Mouse (Mus musculus) lung, postnatal 0 days (tissue): Measurements from ENCODE around the gene Mgll. TPM values are rescaled to one million over a fixed set of nuclear protein-coding genes. Genes with fewer than 3 reads are reported as not detected.

Experiments used
- ATAC-seq: fragments of 200-750 bp; cut with Nextera tagmentation; 2 replicates; pipeline ENCODE4 v1.8.0; 2017; ENCODE audit warnings: moderate library complexity
- DNase-seq: peaks from one replicate; pipeline ENCODE4 v3.0.0-alpha.2; 2016; ENCODE audit warnings: low spot score
- H3K27ac ChIP-seq: fragments of 300-500 bp; sonication (generic); 2 replicates; pipeline ENCODE4 v1.5.1; 2014; ENCODE audit warnings: antibody characterized with exemption, mild to moderate bottlenecking, low read length, mixed read lengths
- H3K27me3 ChIP-seq: fragments of 300-500 bp; sonication (generic); replicated peaks from 2 replicates; pipeline ENCODE4 v1.6.1; 2014; ENCODE audit warnings: low read length, mixed read lengths; ENCODE audit not compliant: insufficient read depth
- H3K36me3 ChIP-seq: fragments of 300-500 bp; sonication (generic); 2 replicates; pipeline ENCODE4 v1.6.1; 2014; ENCODE audit warnings: low read length, mixed read lengths; ENCODE audit not compliant: insufficient read depth
- H3K4me1 ChIP-seq: fragments of 300-500 bp; sonication (generic); 2 replicates; pipeline ENCODE4 v1.6.1; 2014; ENCODE audit warnings: antibody characterized with exemption, low read depth, low read length, mixed read lengths; ENCODE audit not compliant: insufficient read depth
- H3K4me2 ChIP-seq: fragments of 300-500 bp; sonication (generic); replicated peaks from 2 replicates; pipeline ENCODE4 v1.6.1; 2014; ENCODE audit warnings: low read depth, mild to moderate bottlenecking, low read length, moderate library complexity, mixed read lengths
- H3K4me3 ChIP-seq: fragments of 300-500 bp; sonication (generic); 2 replicates; pipeline ENCODE4 v1.5.1; 2014; ENCODE audit warnings: low read depth, low read length
- H3K9ac ChIP-seq: fragments of 300-500 bp; sonication (generic); replicated peaks from 2 replicates; pipeline ENCODE4 v1.6.1; 2014; ENCODE audit warnings: low read depth, mild to moderate bottlenecking
- H3K9me3 ChIP-seq: fragments of 300-500 bp; sonication (generic); 2 replicates; pipeline ENCODE4 v1.6.1; 2016; ENCODE audit warnings: low read length, mixed read lengths
- CTCF ChIP-seq: IDR thresholded peaks from 2 replicates; pipeline ENCODE4 v1.5.1; 2016; ENCODE audit warnings: antibody characterized with exemption, mild to moderate bottlenecking
- EP300 ChIP-seq: IDR thresholded peaks from 2 replicates; pipeline ENCODE4 v1.6.1; 2016; ENCODE audit warnings: antibody characterized with exemption, mild to moderate bottlenecking, control low read depth
- WGBS: fragments of 180-500 bp; shearing (Covaris S2); extraction: QIAGEN DNeasy Blood & Tissue Kit; methylation state at CpG from one replicate; pipeline ENCODE4 v1.1.7; 2014; 5-methylcytosine and 5-hydroxymethylcytosine counted together
- polyA plus RNA-seq: library from polyadenylated mRNA; unstranded; fragments of >200 nt; fragmentation: Nextera tagmentation; extraction: Ambion mirVana; gene quantifications from 2 replicates; pipeline ENCODE4 v1.2.1, GENCODE M21; 2015

The Mgll gene
- polyA plus RNA-seq, 1 experiment from 2014 or later, result 123 TPM

GRCm38 (mm10) chr6:88683380-88684053, 40.7 kb upstream of the Mgll start:
- H3K4me2 ChIP-seq, result no peak overlapping the region
- H3K36me3 ChIP-seq, result no peaks in the 10 kb centered on the region
- ATAC-seq, result no peak
- no peaks in the 10 kb centered on the region for H3K27me3 ChIP-seq
- no peak overlapping the region for H3K9ac ChIP-seq
- no peak overlapping the region for H3K27ac ChIP-seq
- H3K4me3 ChIP-seq, result no peak overlapping the region
- no peaks in the 10 kb centered on the region for H3K9me3 ChIP-seq
- TF ChIP-seq EP300, result no peak
- no peak for TF ChIP-seq CTCF
- no peak for DNase-seq
- H3K4me1 ChIP-seq, result no peaks in the 10 kb centered on the region
- WGBS, result 38% methylated on average over 7 of the region's 7 CpGs

- no peaks in the 10 kb centered on the region for H3K4me1 ChIP-seq
- H3K27me3 ChIP-seq, result no peaks in the 10 kb centered on the region
- peak; percentile 12 for DNase-seq
- no peaks in the 10 kb centered on the region for H3K36me3 ChIP-seq
- 49% methylated on average over 11 of the region's 11 CpGs for WGBS
- no peak overlapping the region for H3K9ac ChIP-seq
- no peak overlapping the region for H3K4me2 ChIP-seq
- no peak for ATAC-seq
- H3K27ac ChIP-seq, result 0 out of 2 replicates have a peak overlapping the region, but pooled peaks have one; percentile 11
- no peak for TF ChIP-seq EP300
- no peak for TF ChIP-seq CTCF
- no peaks in the 10 kb centered on the region for H3K9me3 ChIP-seq
- no peak overlapping the region for H3K4me3 ChIP-seq
Measured at GRCm38 (mm10) chr6:88688171-88688570, 36.0 kb upstream of the Mgll start.

- Histone ChIP-seq H3K27ac (no peak overlapping the region), H3K4me2 (no peak overlapping the region), H3K36me3 (no peaks in the 10 kb centered on the region), H3K9me3 (no peaks in the 10 kb centered on the region), H3K9ac (no peak overlapping the region), H3K27me3 (no peaks in the 10 kb centered on the region), H3K4me1 (no peaks in the 10 kb centered on the region), H3K4me3 (no peak overlapping the region)
- peak; percentile 47; the same call in 1 of the 2 replicates for ATAC-seq
- peak; percentile 69 for DNase-seq
- WGBS, result 38% methylated on average over 3 of the region's 3 CpGs
- TF ChIP-seq CTCF, result no peak
- TF ChIP-seq EP300, result peak; percentile 46
Measured at GRCm38 (mm10) chr6:88688712-88689111, 35.5 kb upstream of the Mgll start.

- no peak overlapping the region for H3K27ac ChIP-seq
- WGBS, result 52% methylated on average over 3 of the region's 3 CpGs
Measured at GRCm38 (mm10) chr6:88690211-88690610, 34.0 kb upstream of the Mgll start.

GRCm38 (mm10) chr6:88691361-88691760, 32.9 kb upstream of the Mgll start:
- no peak overlapping the region for H3K27ac ChIP-seq
- ATAC-seq (no peak), DNase-seq (no peak)
- TF ChIP-seq EP300 (no peak), CTCF (no peak)
- H3K9ac ChIP-seq, result no peak overlapping the region
- H3K27me3 ChIP-seq, result no peaks in the 10 kb centered on the region
- H3K9me3 ChIP-seq, result no peaks in the 10 kb centered on the region
- WGBS, result 81% methylated on average over 2 of the region's 2 CpGs
- H3K4me3 ChIP-seq, result no peak overlapping the region
- no peak overlapping the region for H3K4me2 ChIP-seq
- no peaks in the 10 kb centered on the region for H3K36me3 ChIP-seq
- no peaks in the 10 kb centered on the region for H3K4me1 ChIP-seq

More at GRCm38 (mm10) chr6:88690211-88690610, 34.0 kb upstream of the Mgll start:
- Histone ChIP-seq H3K9ac (no peak overlapping the region), H3K4me2 (no peak overlapping the region), H3K4me1 (no peaks in the 10 kb centered on the region), H3K9me3 (no peaks in the 10 kb centered on the region), H3K4me3 (no peak overlapping the region), H3K36me3 (no peaks in the 10 kb centered on the region), H3K27me3 (no peaks in the 10 kb centered on the region)
- TF ChIP-seq CTCF, result no peak
- peak; percentile 20; the same call in 1 of the 2 replicates for TF ChIP-seq EP300
- ATAC-seq (peak; percentile 67), DNase-seq (peak; percentile 55)

- 80% methylated on average over 1 of the region's 1 CpGs for WGBS
- Histone ChIP-seq H3K9ac (no peak overlapping the region), H3K27me3 (no peaks in the 10 kb centered on the region), H3K36me3 (no peaks in the 10 kb centered on the region), H3K9me3 (no peaks in the 10 kb centered on the region), H3K4me2 (no peak overlapping the region), H3K4me1 (no peaks in the 10 kb centered on the region), H3K27ac (no peak overlapping the region), H3K4me3 (no peak overlapping the region)
- DNase-seq, result no peak
- TF ChIP-seq EP300 (no peak), CTCF (no peak)
- no peak for ATAC-seq
Measured at GRCm38 (mm10) chr6:88702887-88703286, 21.3 kb upstream of the Mgll start.
